Mouse (Mus musculus) MEL-GATA-1-ER (cell line): ENCODE measurements around the gene Ndnf.

ENCODE experiments used
- DNase-seq: peaks from one replicate; pipeline ENCODE4 v3.0.0-alpha.2; 2012; ENCODE audit warnings: low read depth; ENCODE audit errors: extremely low read depth

Gene Ndnf

DNA sequence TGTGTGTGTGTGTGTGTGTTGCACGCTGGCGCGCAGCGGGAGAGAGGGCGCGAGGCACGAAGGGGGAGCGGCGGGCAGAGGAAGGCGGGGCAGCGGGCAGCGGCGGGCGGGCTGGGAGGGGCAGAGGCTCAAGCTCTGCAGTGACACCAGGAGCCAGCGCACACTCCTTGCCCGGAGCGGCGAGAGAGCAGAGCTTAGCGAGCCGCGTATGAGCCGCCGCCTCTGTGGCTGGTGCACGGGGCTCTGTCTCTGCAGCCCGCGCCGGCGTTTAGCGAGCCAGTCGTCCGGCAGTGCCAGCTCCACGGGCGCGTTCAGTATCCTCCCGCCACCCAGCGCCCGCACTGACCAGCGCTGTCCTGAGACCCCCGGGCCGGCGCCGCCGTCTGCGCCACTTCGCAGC is at the start of gene Ndnf:
TSS of gene Ndnf (plus strand) at position 140 of the 400 bp plus-strand sequence.
- no peak for DNase-seq

GRCm38 (mm10) chr6:65623016-65623715 is 48.2 kb upstream of the Ndnf start:
- no peak for DNase-seq

DNA sequence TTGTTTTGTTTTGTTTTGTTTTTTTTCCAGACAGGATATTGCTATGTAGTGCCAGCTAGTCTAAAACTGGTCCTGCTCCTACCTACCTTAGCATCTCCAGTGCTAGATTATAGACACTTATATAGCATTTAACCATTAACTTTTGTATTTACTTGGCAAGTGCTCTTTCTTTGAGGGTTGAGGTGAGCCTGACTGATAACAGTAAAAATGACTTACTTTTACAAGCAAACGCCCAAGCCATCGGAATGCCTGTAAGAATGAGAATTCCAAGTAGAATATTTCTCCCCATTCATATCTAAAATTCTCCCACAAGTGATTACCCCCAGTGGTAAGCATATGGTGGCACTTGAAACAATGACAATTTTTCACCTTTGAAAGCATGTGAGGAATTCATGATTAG is 40.8 kb upstream of the Ndnf start:
- no peak for DNase-seq

DNA sequence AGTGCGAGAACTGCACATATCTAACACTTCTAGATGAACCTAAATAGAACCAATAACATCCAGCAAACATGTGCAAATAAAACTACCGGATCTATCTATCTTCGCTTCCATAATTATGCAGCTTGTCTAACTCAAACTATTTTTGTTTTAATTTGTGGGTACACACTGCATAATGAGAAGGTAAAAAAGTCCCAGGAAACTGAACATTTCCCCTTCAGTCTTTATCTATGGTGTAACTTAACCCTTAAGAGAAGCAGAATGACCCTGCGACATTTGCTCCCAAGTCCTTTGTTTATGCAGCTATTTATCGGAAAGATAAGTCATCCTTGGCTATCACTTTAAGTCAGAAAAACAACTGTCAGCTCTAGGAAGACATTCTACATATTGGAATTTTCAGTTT is 39.2 kb upstream of the Ndnf start:
- no peak for DNase-seq

DNA sequence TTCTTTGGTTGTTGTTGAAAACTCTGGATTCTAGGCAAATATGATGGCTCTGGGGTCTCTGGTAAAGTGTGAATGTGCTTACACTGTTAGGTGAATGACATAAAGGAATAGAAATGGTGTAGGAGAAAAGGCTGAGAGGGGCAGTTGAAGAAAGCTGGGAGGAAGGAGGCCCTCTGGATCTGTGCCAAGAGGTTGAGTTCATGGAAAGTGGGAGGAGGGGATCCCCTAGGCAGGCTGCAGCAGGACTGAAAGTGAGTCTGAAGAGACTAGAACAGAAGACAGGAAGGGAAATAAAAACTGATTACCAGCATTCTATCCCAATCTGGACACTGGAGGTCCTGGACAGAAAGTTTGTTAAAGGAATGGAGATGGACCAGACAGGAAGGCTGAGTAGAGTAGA is 29.0 kb upstream of the Ndnf start:
- no peak for DNase-seq

GRCm38 (mm10) chr6:65644110-65644509 is 27.3 kb upstream of the Ndnf start:
- DNase-seq = no peak

GRCm38 (mm10) chr6:65646408-65646807 is 25.0 kb upstream of the Ndnf start:
- no peak for DNase-seq

DNA sequence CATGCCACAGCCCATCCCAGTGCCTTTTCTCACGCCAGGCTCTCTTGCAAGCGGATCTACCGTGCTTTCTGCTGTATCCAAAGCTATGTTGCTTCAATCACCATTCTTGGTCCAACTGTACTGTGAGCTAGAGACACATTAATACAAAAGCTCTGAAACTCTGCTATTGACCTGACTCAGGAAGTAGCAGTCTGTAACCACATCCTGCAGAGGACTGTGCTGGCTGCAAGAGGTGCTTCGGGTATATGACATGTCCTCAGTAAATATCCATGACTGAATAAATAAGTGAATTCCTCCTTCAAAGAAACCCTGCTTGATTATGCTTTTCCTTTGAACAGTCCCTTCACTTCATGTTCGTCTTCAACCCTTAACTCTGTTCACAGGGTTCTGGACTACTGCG is 23.7 kb upstream of the Ndnf start:
- no peak for DNase-seq

- DNase-seq = peak; percentile 5
These were observed 20.0 kb upstream of the Ndnf start for GRCm38 (mm10) chr6:65651376-65651775.

DNA sequence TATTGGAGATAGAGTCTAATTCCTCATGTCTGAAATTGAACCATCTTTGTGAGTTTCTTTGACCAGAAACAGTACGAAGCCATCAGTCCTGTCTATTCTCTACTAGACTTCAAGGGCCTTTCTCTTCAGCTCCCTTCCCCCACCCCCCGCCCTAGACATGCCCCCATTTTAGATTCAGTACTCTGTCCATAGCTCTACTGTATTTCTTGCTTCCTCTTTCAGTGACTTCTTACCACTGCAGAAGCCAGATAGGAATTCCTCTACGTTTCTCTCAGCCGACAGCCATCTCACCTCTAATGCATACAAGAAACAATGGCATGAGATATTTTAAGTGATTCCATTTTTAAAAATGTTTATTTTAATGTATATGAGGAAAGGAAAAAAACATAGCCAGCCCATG is 10.1 kb upstream of the Ndnf start:
- DNase-seq = no peak

DNA sequence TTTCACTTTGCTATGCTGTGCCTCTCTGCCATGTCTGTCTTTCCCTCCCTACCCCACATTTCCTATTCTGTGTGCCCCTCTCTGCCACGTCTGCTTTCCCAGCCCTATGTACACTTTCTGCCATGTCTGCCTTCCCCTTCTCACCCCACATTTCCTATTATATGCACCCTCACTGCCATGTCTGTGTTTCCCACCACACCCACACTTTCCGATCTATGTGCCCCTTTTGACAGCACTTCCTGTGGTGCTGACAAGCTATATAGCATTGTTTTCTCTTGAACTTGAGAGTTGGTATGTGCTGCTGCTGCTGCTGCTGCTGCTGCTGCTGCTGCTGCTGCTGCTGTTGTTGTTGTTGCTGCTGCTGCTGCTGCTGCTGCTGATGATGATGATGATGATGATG is 9.3 kb upstream of the Ndnf start:
- DNase-seq = no peak

GRCm38 (mm10) chr6:65663990-65664389 is 7.4 kb upstream of the Ndnf start:
- DNase-seq = no peak

DNA sequence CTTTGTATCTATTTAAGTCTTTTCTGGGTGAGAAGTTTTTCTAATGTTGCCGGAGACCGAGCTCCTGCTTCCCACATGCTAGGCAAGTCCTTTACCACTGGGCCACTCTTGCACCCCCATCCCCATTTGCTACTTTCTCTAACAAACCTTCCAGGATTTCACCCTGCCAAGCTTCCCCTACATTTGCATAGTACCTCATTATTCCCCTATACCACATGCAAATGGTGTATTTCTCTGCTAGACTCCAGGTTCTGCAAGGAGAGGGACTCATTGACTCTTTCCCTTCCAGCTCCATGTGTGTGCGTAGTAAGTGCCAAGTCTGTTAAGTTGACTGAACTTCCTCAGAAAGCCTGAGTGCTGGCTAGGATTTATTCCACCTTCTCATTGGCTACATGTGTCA is 5.1 kb upstream of the Ndnf start:
- DNase-seq = no peak

GRCm38 (mm10) chr6:65669971-65670370 is 1.4 kb upstream of the Ndnf start:
- DNase-seq = no peak

- no peak for DNase-seq
These were observed 394 bp upstream of the Ndnf start for GRCm38 (mm10) chr6:65670981-65671411.

DNA sequence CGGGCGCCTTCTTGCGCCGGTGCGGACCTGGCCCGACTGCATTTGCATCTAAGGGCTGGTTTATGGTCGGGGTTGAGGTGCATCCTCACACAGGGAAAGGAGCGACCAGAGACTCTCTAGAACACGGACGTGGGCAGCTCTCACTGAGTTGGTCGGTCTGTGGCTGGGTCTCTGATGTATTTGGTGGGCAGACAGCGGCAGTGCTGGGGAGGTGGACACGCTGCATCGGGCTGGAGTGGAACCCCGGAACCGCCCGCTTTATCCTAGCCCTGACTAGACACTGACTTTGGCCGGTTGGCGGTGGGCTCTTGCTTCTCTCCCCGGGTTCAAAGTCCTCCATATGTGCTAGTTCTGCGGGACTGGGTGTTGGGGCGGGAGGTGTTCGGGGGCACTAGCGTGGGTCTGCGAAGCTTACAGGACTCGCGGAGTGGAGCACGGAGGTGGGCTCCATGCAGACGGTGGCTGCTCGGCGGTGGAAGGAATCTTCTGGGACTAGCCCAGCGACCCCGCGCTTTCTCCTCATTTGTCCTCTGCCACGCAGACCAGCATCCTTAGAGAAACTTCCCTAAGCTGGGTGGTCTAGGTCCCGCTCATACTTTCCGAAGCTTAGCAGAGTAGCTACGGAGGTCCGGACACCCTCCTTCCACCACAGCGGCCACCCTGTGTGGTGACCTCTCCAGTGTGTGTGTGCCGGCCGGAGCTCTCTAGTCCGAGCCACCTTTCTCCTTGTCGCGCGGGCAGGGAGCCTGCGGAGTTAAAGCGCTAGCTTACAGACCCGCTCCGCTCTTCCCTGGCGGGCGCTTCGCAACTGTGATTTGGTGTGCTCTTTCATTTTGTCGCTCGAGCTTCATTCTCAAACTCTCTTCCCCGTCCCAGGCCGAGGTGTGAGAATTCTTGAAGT is 991 bp downstream of the Ndnf start:
- no peak for DNase-seq

GRCm38 (mm10) chr6:65693938-65694337 is 22.5 kb downstream of the Ndnf start:
- no peak for DNase-seq

DNA sequence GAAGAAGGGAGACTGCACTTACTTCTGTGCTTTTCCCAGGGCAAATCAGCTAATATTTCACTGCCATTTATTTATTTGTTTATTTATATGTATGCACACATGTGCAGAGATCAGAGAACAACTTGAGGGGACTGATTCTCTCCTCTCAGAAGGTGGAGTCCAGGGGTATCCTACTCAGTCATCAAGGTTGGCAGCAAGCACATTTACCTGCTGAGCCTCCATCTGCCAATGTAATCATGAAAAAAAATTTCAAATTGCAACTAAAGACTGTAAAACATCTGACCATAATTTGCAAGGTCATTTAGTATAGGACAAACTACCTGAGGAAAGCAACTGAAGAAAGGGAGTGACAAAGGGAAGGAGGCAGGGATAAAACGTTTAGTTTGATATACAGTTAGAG is 49.3 kb downstream of the Ndnf start:
- DNase-seq = no peak

- no peak for DNase-seq
These were observed 54.3 kb downstream of the Ndnf start for GRCm38 (mm10) chr6:65725677-65726076.

- no peak for DNase-seq
These were observed 56.9 kb downstream of the Ndnf start for GRCm38 (mm10) chr6:65728261-65728660.

- no peak for DNase-seq
These were observed 68.1 kb downstream of the Ndnf start for GRCm38 (mm10) chr6:65739442-65739841.

DNA sequence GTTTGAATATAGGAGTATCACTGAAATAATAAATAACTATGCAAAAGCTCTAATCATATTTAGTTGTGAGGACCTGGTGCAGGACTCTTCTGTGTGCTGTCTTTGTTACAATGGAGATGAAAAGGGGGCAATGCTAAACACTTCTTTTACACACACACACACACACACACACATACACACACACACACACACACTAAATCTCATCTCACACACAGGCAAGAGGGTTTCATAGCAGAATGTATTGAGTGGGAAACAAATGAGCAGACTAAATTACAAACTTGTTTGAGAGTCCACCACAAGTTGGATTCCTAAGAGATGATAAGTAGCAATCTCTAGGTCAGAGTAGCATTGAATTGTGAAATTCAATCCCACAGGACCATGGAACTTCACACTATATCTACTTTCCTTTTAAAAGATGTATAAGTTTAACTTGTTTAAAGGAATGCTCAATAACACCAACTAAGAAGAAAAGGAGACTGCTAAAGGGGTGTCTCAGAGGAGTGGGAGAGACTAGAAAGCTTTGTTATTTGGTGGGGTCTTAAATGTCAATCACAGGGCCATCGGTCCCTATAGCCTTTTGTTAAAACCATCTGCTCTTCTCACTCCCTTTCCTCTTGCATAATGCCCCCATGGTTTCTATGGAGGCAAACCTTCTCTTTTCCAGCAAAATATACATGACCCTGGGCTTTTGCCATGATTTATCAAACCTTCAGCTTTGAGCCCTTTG is 71.9 kb downstream of the Ndnf start:
- DNase-seq = no peak
